Mouse (Mus musculus): Measurements from ENCODE around the gene Astn1. TPM values are rescaled to one million over a fixed set of nuclear protein-coding genes. Genes with fewer than 3 reads are reported as not detected.

Gene Astn1
- polyA plus RNA-seq, 1 experiment from 2014 or later, result 9.4 TPM

- Histone ChIP-seq H3K27me3 (ENCODE audit: low read depth, poor library complexity, severe bottlenecking) (no peaks in the 10 kb centered on the region), H3K4me1 (no peaks in the 10 kb centered on the region), H3K4me3 (no peak overlapping the region), H3K27ac (replicated peaks) (no peak overlapping the region), H3K9me3 (replicated peaks) (no peaks in the 10 kb centered on the region), H3K36me3 (peaks cover 18% of the 10 kb centered on the region; the same call in 1 of the 2 replicates)
- 95% methylated on average over 6 of the region's 6 CpGs for WGBS
- no peak for DNase-seq (ENCODE audit: low spot score)
These were observed 294.9 kb downstream of the Astn1 start for GRCm38 (mm10) chr1:158656986-158657385.

- no peak overlapping the region for H3K4me3 ChIP-seq
- no peaks in the 10 kb centered on the region for H3K9me3 ChIP-seq (replicated peaks)
- DNase-seq (ENCODE audit: low spot score), result no peak
- no peaks in the 10 kb centered on the region for H3K4me1 ChIP-seq
- H3K27me3 ChIP-seq (ENCODE audit: low read depth, poor library complexity, severe bottlenecking), result no peaks in the 10 kb centered on the region
- H3K36me3 ChIP-seq, result peaks cover 16% of the 10 kb centered on the region; the same call in 1 of the 2 replicates
- H3K27ac ChIP-seq (replicated peaks), result no peak overlapping the region
- 84% methylated on average over 3 of the region's 3 CpGs for WGBS
These were observed 303.9 kb downstream of the Astn1 start for GRCm38 (mm10) chr1:158666001-158666400.

GRCm38 (mm10) chr1:158669971-158670592 lies 308.0 kb downstream of the Astn1 start:
- no peaks in the 10 kb centered on the region for H3K27me3 ChIP-seq (ENCODE audit: low read depth, poor library complexity, severe bottlenecking)
- DNase-seq (ENCODE audit: low spot score), result peak; percentile 52
- H3K4me1 ChIP-seq, result no peaks in the 10 kb centered on the region
- H3K4me3 ChIP-seq, result no peak overlapping the region
- peaks cover 17% of the 10 kb centered on the region for H3K36me3 ChIP-seq
- H3K9me3 ChIP-seq (replicated peaks), result no peaks in the 10 kb centered on the region
- H3K27ac ChIP-seq (replicated peaks), result no peak overlapping the region
- WGBS, result 51% methylated on average over 3 of the region's 3 CpGs

- Histone ChIP-seq H3K4me3 (no peak overlapping the region), H3K4me1 (no peaks in the 10 kb centered on the region), H3K9me3 (replicated peaks) (no peaks in the 10 kb centered on the region), H3K27ac (replicated peaks) (no peak overlapping the region), H3K27me3 (ENCODE audit: low read depth, poor library complexity, severe bottlenecking) (no peaks in the 10 kb centered on the region), H3K36me3 (peaks cover 37% of the 10 kb centered on the region)
- 69% methylated on average over 1 of the region's 1 CpGs for WGBS
- no peak for DNase-seq (ENCODE audit: low spot score)
These were observed 325.7 kb downstream of the Astn1 start for GRCm38 (mm10) chr1:158687726-158688125.

- WGBS, result 80% methylated on average over 3 of the region's 3 CpGs
- DNase-seq (ENCODE audit: low spot score), result no peak
- no peak overlapping the region for H3K4me3 ChIP-seq
- H3K9me3 ChIP-seq (replicated peaks), result no peaks in the 10 kb centered on the region
- no peaks in the 10 kb centered on the region for H3K36me3 ChIP-seq
- H3K27me3 ChIP-seq (ENCODE audit: low read depth, poor library complexity, severe bottlenecking), result no peaks in the 10 kb centered on the region
- H3K27ac ChIP-seq (replicated peaks), result no peak overlapping the region
- H3K4me1 ChIP-seq, result no peaks in the 10 kb centered on the region
These were observed 335.4 kb downstream of the Astn1 start for GRCm38 (mm10) chr1:158697423-158697822.

GRCm38 (mm10) chr1:158697859-158698569 lies 335.9 kb downstream of the Astn1 start:
- Histone ChIP-seq H3K27me3 (ENCODE audit: low read depth, poor library complexity, severe bottlenecking) (no peaks in the 10 kb centered on the region), H3K36me3 (no peaks in the 10 kb centered on the region), H3K4me1 (no peaks in the 10 kb centered on the region), H3K27ac (replicated peaks) (no peak overlapping the region), H3K4me3 (no peak overlapping the region), H3K9me3 (replicated peaks) (no peaks in the 10 kb centered on the region)
- 89% methylated on average over 10 of the region's 10 CpGs for WGBS
- no peak for DNase-seq (ENCODE audit: low spot score)

- 85% methylated on average over 2 of the region's 2 CpGs for WGBS
- Histone ChIP-seq H3K27me3 (ENCODE audit: low read depth, poor library complexity, severe bottlenecking) (no peaks in the 10 kb centered on the region), H3K9me3 (replicated peaks) (no peaks in the 10 kb centered on the region), H3K36me3 (no peaks in the 10 kb centered on the region), H3K4me3 (no peak overlapping the region), H3K27ac (replicated peaks) (no peak overlapping the region), H3K4me1 (no peaks in the 10 kb centered on the region)
- no peak for DNase-seq (ENCODE audit: low spot score)
These were observed 337.2 kb downstream of the Astn1 start for GRCm38 (mm10) chr1:158699276-158699675.

- no peak for DNase-seq (ENCODE audit: low spot score)
- WGBS, result 87% methylated on average over 2 of the region's 2 CpGs
- no peaks in the 10 kb centered on the region for H3K27me3 ChIP-seq (ENCODE audit: low read depth, poor library complexity, severe bottlenecking)
These were observed 338.1 kb downstream of the Astn1 start for GRCm38 (mm10) chr1:158700147-158700546.

GRCm38 (mm10) chr1:158701336-158701735 lies 339.3 kb downstream of the Astn1 start:
- Histone ChIP-seq H3K4me1 (no peaks in the 10 kb centered on the region), H3K36me3 (no peaks in the 10 kb centered on the region), H3K27me3 (ENCODE audit: low read depth, poor library complexity, severe bottlenecking) (no peaks in the 10 kb centered on the region), H3K4me3 (no peak overlapping the region), H3K27ac (replicated peaks) (no peak overlapping the region), H3K9me3 (replicated peaks) (no peaks in the 10 kb centered on the region)
- DNase-seq (ENCODE audit: low spot score), result no peak
- 94% methylated on average over 1 of the region's 1 CpGs for WGBS

More at GRCm38 (mm10) chr1:158700147-158700546, 338.1 kb downstream of the Astn1 start:
- Histone ChIP-seq H3K9me3 (replicated peaks) (no peaks in the 10 kb centered on the region), H3K4me1 (no peaks in the 10 kb centered on the region), H3K36me3 (no peaks in the 10 kb centered on the region), H3K27ac (replicated peaks) (no peak overlapping the region), H3K4me3 (no peak overlapping the region)

GRCm38 (mm10) chr1:158713301-158714095 lies 351.4 kb downstream of the Astn1 start:
- WGBS, result 29% methylated on average over 5 of the region's 5 CpGs
- Histone ChIP-seq H3K9me3 (replicated peaks) (no peaks in the 10 kb centered on the region), H3K27ac (replicated peaks) (no peak overlapping the region), H3K4me3 (no peak overlapping the region), H3K4me1 (peaks cover 16% of the 10 kb centered on the region), H3K36me3 (no peaks in the 10 kb centered on the region), H3K27me3 (ENCODE audit: low read depth, poor library complexity, severe bottlenecking) (no peaks in the 10 kb centered on the region)
- peak; percentile 17 for DNase-seq (ENCODE audit: low spot score)

- Histone ChIP-seq H3K27ac (replicated peaks) (no peak overlapping the region), H3K36me3 (no peaks in the 10 kb centered on the region), H3K9me3 (replicated peaks) (no peaks in the 10 kb centered on the region), H3K27me3 (ENCODE audit: low read depth, poor library complexity, severe bottlenecking) (no peaks in the 10 kb centered on the region), H3K4me3 (no peak overlapping the region), H3K4me1 (no peaks in the 10 kb centered on the region)
- no peak for DNase-seq (ENCODE audit: low spot score)
- WGBS, result 70% methylated on average over 4 of the region's 4 CpGs
These were observed 370.9 kb downstream of the Astn1 start for GRCm38 (mm10) chr1:158732868-158733496.

- H3K27me3 ChIP-seq (ENCODE audit: low read depth, poor library complexity, severe bottlenecking), result no peaks in the 10 kb centered on the region
- 31% methylated on average over 5 of the region's 5 CpGs for WGBS
- no peak overlapping the region; the same call in 1 of the 2 replicates for H3K27ac ChIP-seq (replicated peaks)
- no peak overlapping the region for H3K4me3 ChIP-seq
- H3K4me1 ChIP-seq, result peaks cover 21% of the 10 kb centered on the region
- no peak for DNase-seq (ENCODE audit: low spot score)
- no peaks in the 10 kb centered on the region for H3K36me3 ChIP-seq
- H3K9me3 ChIP-seq (replicated peaks), result no peaks in the 10 kb centered on the region
These were observed 377.3 kb downstream of the Astn1 start for GRCm38 (mm10) chr1:158739132-158739919.

All from midbrain, embryonic 10.5 days (tissue).